Mouse (Mus musculus): Measurements from ENCODE around the gene Sema3b. TPM values are rescaled to one million over a fixed set of nuclear protein-coding genes. Genes with fewer than 3 reads are reported as not detected.

The Sema3b gene
- polyA plus RNA-seq, 1 experiment from 2014 or later, result 37.1 TPM

GRCm38 (mm10) chr9:107643544-107644214, 34.6 kb upstream of the Sema3b start:
- no peak for ATAC-seq
- peaks cover 3% of the 10 kb centered on the region; the same call in 1 of the 2 replicates for H3K4me1 ChIP-seq (replicated peaks; ENCODE audit: control insufficient read depth, insufficient read depth, low read length)
- WGBS, result 92% methylated on average over 13 of the region's 13 CpGs
- H3K27ac ChIP-seq (ENCODE audit: low read depth, low read length), result no peak overlapping the region
- H3K4me3 ChIP-seq (ENCODE audit: low read depth, low read length), result no peak overlapping the region; the same call in 1 of the 2 replicates
- H3K9ac ChIP-seq (ENCODE audit: low read depth, low read length), result no peak overlapping the region
- H3K4me2 ChIP-seq (replicated peaks; ENCODE audit: low read depth), result peak overlapping the region; percentile 72; the same call in 1 of the 2 replicates
- no peak for TF ChIP-seq CTCF (IDR thresholded peaks at IDR 0.05; ENCODE audit: low read depth)
- no peaks in the 10 kb centered on the region for H3K27me3 ChIP-seq (replicated peaks; ENCODE audit: control insufficient read depth, insufficient read depth, low read length)
- no peaks in the 10 kb centered on the region for H3K36me3 ChIP-seq (ENCODE audit: control insufficient read depth, insufficient read depth)
- no peaks in the 10 kb centered on the region for H3K9me3 ChIP-seq (ENCODE audit: control insufficient read depth)

GRCm38 (mm10) chr9:107641666-107642065, 32.6 kb upstream of the Sema3b start:
- no peak for ATAC-seq
- 69% methylated on average over 8 of the region's 8 CpGs for WGBS
- Histone ChIP-seq H3K36me3 (ENCODE audit: control insufficient read depth, insufficient read depth) (no peaks in the 10 kb centered on the region), H3K4me1 (replicated peaks; ENCODE audit: control insufficient read depth, insufficient read depth, low read length) (peaks cover 3% of the 10 kb centered on the region; the same call in 1 of the 2 replicates), H3K27me3 (replicated peaks; ENCODE audit: control insufficient read depth, insufficient read depth, low read length) (no peaks in the 10 kb centered on the region), H3K27ac (ENCODE audit: low read depth, low read length) (no peak overlapping the region), H3K9ac (ENCODE audit: low read depth, low read length) (no peak overlapping the region), H3K9me3 (ENCODE audit: control insufficient read depth) (no peaks in the 10 kb centered on the region), H3K4me2 (replicated peaks; ENCODE audit: low read depth) (no peak overlapping the region), H3K4me3 (ENCODE audit: low read depth, low read length) (no peak overlapping the region)
- TF ChIP-seq CTCF (IDR thresholded peaks at IDR 0.05; ENCODE audit: low read depth), result no peak

- no peak overlapping the region for H3K9ac ChIP-seq (ENCODE audit: low read depth, low read length)
- no peak; the same call in 1 of the 2 replicates for TF ChIP-seq CTCF (IDR thresholded peaks at IDR 0.05; ENCODE audit: low read depth)
- H3K4me3 ChIP-seq (ENCODE audit: low read depth, low read length), result no peak overlapping the region
- no peak overlapping the region for H3K27ac ChIP-seq (ENCODE audit: low read depth, low read length)
- H3K36me3 ChIP-seq (ENCODE audit: control insufficient read depth, insufficient read depth), result no peaks in the 10 kb centered on the region
- H3K27me3 ChIP-seq (replicated peaks; ENCODE audit: control insufficient read depth, insufficient read depth, low read length), result no peaks in the 10 kb centered on the region
- no peak overlapping the region for H3K4me2 ChIP-seq (replicated peaks; ENCODE audit: low read depth)
- peaks cover 8% of the 10 kb centered on the region; the same call in 1 of the 2 replicates for H3K4me1 ChIP-seq (replicated peaks; ENCODE audit: control insufficient read depth, insufficient read depth, low read length)
- no peaks in the 10 kb centered on the region for H3K9me3 ChIP-seq (ENCODE audit: control insufficient read depth)
- WGBS, result 34% methylated on average over 8 of the region's 8 CpGs
- ATAC-seq, result no peak
Measured at GRCm38 (mm10) chr9:107640257-107640772, 31.3 kb upstream of the Sema3b start.

- Histone ChIP-seq H3K36me3 (ENCODE audit: control insufficient read depth, insufficient read depth) (no peaks in the 10 kb centered on the region), H3K27ac (ENCODE audit: low read depth, low read length) (no peak overlapping the region), H3K4me3 (ENCODE audit: low read depth, low read length) (no peak overlapping the region), H3K4me2 (replicated peaks; ENCODE audit: low read depth) (no peak overlapping the region), H3K9me3 (ENCODE audit: control insufficient read depth) (no peaks in the 10 kb centered on the region), H3K27me3 (replicated peaks; ENCODE audit: control insufficient read depth, insufficient read depth, low read length) (no peaks in the 10 kb centered on the region), H3K9ac (ENCODE audit: low read depth, low read length) (no peak overlapping the region), H3K4me1 (replicated peaks; ENCODE audit: control insufficient read depth, insufficient read depth, low read length) (0 out of 2 replicates have a peak, but pooled peaks cover 5% of the 10 kb centered on the region)
- WGBS, result 40% methylated on average over 7 of the region's 7 CpGs
- no peak for TF ChIP-seq CTCF (IDR thresholded peaks at IDR 0.05; ENCODE audit: low read depth)
- no peak for ATAC-seq
Measured at GRCm38 (mm10) chr9:107637070-107637469, 28.0 kb upstream of the Sema3b start.

GRCm38 (mm10) chr9:107635279-107636028, 26.4 kb upstream of the Sema3b start, which contains the start of gene Gnai2:
Gnai2 (minus strand) TSS chr9:107635367.
- peak within 1 kb of the TSS; percentile 83 for H3K27ac ChIP-seq (ENCODE audit: low read depth, low read length)
- no peaks in the 10 kb centered on the region for H3K27me3 ChIP-seq (replicated peaks; ENCODE audit: control insufficient read depth, insufficient read depth, low read length)
- peak within 1 kb of the TSS; percentile 87 for H3K9ac ChIP-seq (ENCODE audit: low read depth, low read length)
- peak within 1 kb of the TSS; percentile 95 for H3K4me3 ChIP-seq (ENCODE audit: low read depth, low read length)
- peak; percentile 7 for TF ChIP-seq CTCF (IDR thresholded peaks at IDR 0.05; ENCODE audit: low read depth)
- 0 out of 2 replicates have a peak, but pooled peaks cover 5% of the 10 kb centered on the region for H3K4me1 ChIP-seq (replicated peaks; ENCODE audit: control insufficient read depth, insufficient read depth, low read length)
- no peaks in the 10 kb centered on the region for H3K9me3 ChIP-seq (ENCODE audit: control insufficient read depth)
- H3K36me3 ChIP-seq (ENCODE audit: control insufficient read depth, insufficient read depth), result no peaks in the 10 kb centered on the region
- H3K4me2 ChIP-seq (replicated peaks; ENCODE audit: low read depth), result peak within 1 kb of the TSS; percentile 97
- ATAC-seq, result peak; percentile 95
- 5% methylated on average over 38 of the region's 38 CpGs for WGBS

Data from intestine, postnatal 0 days (tissue).